Mouse (Mus musculus) kidney, postnatal 10 days (tissue): ENCODE data around the gene Ambn.
"Not testable (repeated sequence)": the region's sequence is repeated elsewhere in the genome, so short reads cannot be mapped to it uniquely, and the experiment has no call there.

Source experiments
- DNase-seq: peaks from one replicate; pipeline ENCODE4 v3.0.0; 2021; ENCODE audit warnings: mixed read lengths

Ambn gene

GRCm38 (mm10) chr5:88455691-88456090 is at the start of gene Ambn:
Ambn (plus strand) TSS chr5:88455991.
- DNase-seq = no peak

GRCm38 (mm10) chr5:88420319-88421065 is 35.3 kb upstream of the Ambn start:
- no peak for DNase-seq

DNA sequence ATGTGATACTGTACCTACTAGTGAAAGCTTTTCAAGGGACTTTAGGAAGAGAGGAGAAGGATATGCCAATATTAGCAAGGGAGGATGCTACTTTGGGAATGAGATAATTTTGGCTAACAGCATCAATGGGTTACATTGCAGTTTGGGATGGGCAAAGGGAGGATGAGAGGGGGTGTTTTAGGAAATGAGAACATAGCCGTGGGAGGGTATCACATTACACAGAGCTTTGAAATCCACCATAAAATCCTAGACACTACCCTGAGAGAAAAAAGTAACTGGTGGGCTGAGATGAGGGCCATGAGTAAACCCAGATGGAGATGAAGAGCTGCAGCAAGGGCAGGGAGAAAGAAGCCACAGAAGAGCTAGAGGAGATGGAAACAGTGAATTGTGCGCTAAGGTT is 30.9 kb upstream of the Ambn start:
- not testable (repeated sequence) for DNase-seq

- DNase-seq = no peak
Measured at GRCm38 (mm10) chr5:88426753-88427152, 29.0 kb upstream of the Ambn start.

- DNase-seq = no peak
Measured at GRCm38 (mm10) chr5:88467471-88467870, 11.7 kb downstream of the Ambn start.

GRCm38 (mm10) chr5:88468807-88469704 is 13.3 kb downstream of the Ambn start:
- no peak for DNase-seq

- DNase-seq = no peak
Measured at GRCm38 (mm10) chr5:88487675-88488074, 31.9 kb downstream of the Ambn start, which contains the start of gene Enam. Enam (plus strand) TSS chr5:88487975.

GRCm38 (mm10) chr5:88489004-88489403 is 33.2 kb downstream of the Ambn start:
- no peak for DNase-seq

DNA sequence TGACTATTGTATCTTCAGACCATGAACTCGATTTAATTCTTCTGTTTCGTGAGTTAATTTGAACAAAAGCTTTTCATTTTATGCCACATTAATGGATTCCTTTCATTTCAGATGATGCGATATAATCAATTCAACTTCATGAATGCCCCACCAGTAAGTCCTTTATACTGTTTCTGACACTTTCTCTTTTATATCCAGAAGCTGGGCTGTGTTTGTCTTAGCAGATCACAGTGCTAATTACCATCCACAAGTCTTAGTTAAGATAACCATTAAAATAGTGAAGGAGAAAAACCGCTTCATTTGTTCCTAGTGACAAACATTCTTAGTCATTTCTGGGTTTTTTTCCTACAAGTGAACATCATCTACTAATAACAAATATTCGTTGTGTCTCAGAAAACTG is 35.3 kb downstream of the Ambn start:
- DNase-seq = no peak

- DNase-seq = no peak
Measured at GRCm38 (mm10) chr5:88499781-88500180, 44.0 kb downstream of the Ambn start.

GRCm38 (mm10) chr5:88508555-88508954 is 52.8 kb downstream of the Ambn start:
- no peak for DNase-seq

- DNase-seq = no peak
Measured at GRCm38 (mm10) chr5:88508990-88509389, 53.2 kb downstream of the Ambn start.
